Mouse (Mus musculus) bone marrow, adult 2 months (tissue): ENCODE measurements around the gene Elmsan1.

ENCODE experiments used
- CTCF ChIP-seq: fragments of 200-500 bp; IDR thresholded peaks from 2 replicates; pipeline ENCODE4 v1.5.1; 2011; ENCODE audit warnings: low read length, control low read depth; ENCODE audit not compliant: control insufficient read depth, insufficient read depth
- POLR2A ChIP-seq: fragments of 200-500 bp; IDR thresholded peaks from 2 replicates; pipeline ENCODE4 v1.6.1; 2011; ENCODE audit warnings: low read depth, mild to moderate bottlenecking, control low read depth, low read length, borderline replicate concordance; ENCODE audit not compliant: control insufficient read depth

DNA sequence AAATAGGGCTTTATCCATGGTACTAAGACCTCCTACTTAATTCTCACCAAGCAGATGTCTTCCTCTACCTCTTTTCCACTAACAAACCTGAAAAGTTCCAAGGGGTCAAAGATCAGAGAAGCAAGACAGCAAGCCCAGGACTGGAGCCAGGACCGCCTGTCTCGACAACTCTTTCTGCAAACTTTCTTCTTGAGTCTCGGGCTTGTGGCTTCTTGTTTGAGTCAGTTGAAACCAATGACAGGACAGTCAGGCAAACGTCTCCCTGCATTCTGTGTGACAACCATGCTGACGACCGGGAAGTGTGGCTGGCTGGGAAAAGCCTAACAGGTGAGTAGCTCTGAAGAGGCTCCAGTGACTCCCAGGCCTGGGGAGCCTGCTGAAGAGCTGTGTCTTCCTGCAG is 33.1 kb downstream of the Elmsan1 start:
- TF ChIP-seq POLR2A = no peak
- TF ChIP-seq CTCF = no peak
